Mouse (Mus musculus) liver, adult 2 months (tissue): ENCODE results near the gene Tie1. TPM values are rescaled to one million over a fixed set of nuclear protein-coding genes. Genes with fewer than 3 reads are reported as not detected.
A peak's percentile ranks its signal among the peaks of the same experiment; 100 is the strongest.
"Not testable (repeated sequence)": the region's sequence is repeated elsewhere in the genome, so short reads cannot be mapped to it uniquely, and the experiment has no call there.

Experiments
- DNase-seq: peaks from one replicate; pipeline ENCODE4 v3.0.0-alpha.2; 2011; ENCODE audit warnings: low read depth, low spot score; ENCODE audit errors: extremely low read depth
- H3K27ac ChIP-seq: fragments of 200-500 bp; replicated peaks from 2 replicates; pipeline ENCODE4 v1.5.1; 2012; ENCODE audit warnings: low read depth, mild to moderate bottlenecking, control low read depth, inconsistent platforms, low read length; ENCODE audit not compliant: insufficient read depth
- H3K27me3 ChIP-seq: fragments of 200-500 bp; 2 replicates; pipeline ENCODE4 v1.6.1; 2012; ENCODE audit warnings: mild to moderate bottlenecking, moderate library complexity, low read length, inconsistent platforms; ENCODE audit not compliant: control insufficient read depth, insufficient read depth
- H3K36me3 ChIP-seq: fragments of 200-500 bp; 2 replicates; pipeline ENCODE4 v1.6.1; 2012; ENCODE audit warnings: low read length, inconsistent platforms; ENCODE audit not compliant: control insufficient read depth, insufficient read depth
- H3K4me1 ChIP-seq: fragments of 200-500 bp; 2 replicates; pipeline ENCODE4 v1.6.1; 2011; ENCODE audit warnings: low read length; ENCODE audit not compliant: control insufficient read depth, insufficient read depth
- H3K4me3 ChIP-seq: fragments of 200-500 bp; 2 replicates; pipeline ENCODE4 v1.5.1; 2011; ENCODE audit warnings: low read depth, mild to moderate bottlenecking, control low read depth, low read length, moderate library complexity; ENCODE audit not compliant: insufficient read depth
- H3K79me2 ChIP-seq: fragments of 200-500 bp; 2 replicates; pipeline ENCODE4 v1.6.1; 2012; ENCODE audit warnings: inconsistent platforms, mild to moderate bottlenecking, low read length, moderate library complexity; ENCODE audit not compliant: control insufficient read depth, insufficient read depth
- H3K9ac ChIP-seq: fragments of 200-500 bp; 2 replicates; pipeline ENCODE4 v1.6.1; 2012; ENCODE audit warnings: low read depth, mild to moderate bottlenecking, control low read depth, inconsistent platforms, low read length
- CTCF ChIP-seq: fragments of 200-500 bp; IDR thresholded peaks from 2 replicates; pipeline ENCODE4 v1.5.1; 2011; ENCODE audit warnings: low read depth, low read length, control low read depth
- POLR2A ChIP-seq: fragments of 200-500 bp; IDR thresholded peaks from 2 replicates; pipeline ENCODE4 v1.6.1; 2011; ENCODE audit warnings: low read length, control low read depth; ENCODE audit not compliant: insufficient read depth; ENCODE audit errors: extremely low read depth
- WGBS: fragments of 180-500 bp; shearing (Covaris S2); methylation state at CpG from one replicate; pipeline ENCODE4 v1.1.7; 2018; 5-methylcytosine and 5-hydroxymethylcytosine counted together
- polyA plus RNA-seq: library from polyadenylated mRNA; depleted of rRNA; stranded (reverse); fragments of >200 nt; gene quantifications from 2 replicates; pipeline ENCODE4 v1.2.3, GENCODE M21; 2012
- total RNA-seq: library from RNA; depleted of rRNA; stranded (reverse); fragments of >200 nt; gene quantifications from 2 replicates; pipeline ENCODE4 v1.2.3, GENCODE M21; 2014

The Tie1 gene
- total and polyA plus RNA-seq, 2 experiments: 6.6 to 8.9 TPM

GRCm38 (mm10) chr4:118522248-118522647 is 32.4 kb upstream of the Tie1 start:
- WGBS: 89% methylated on average over 7 of the region's 7 CpGs
- H3K27ac ChIP-seq: no peak overlapping the region
- no peak for DNase-seq
- TF ChIP-seq CTCF (no peak), POLR2A (no peak)
- H3K4me1 ChIP-seq: peaks cover 7% of the 10 kb centered on the region
- H3K79me2 ChIP-seq: no peaks in the 10 kb centered on the region
- H3K4me3 ChIP-seq: no peak overlapping the region
- H3K27me3 ChIP-seq: no peaks in the 10 kb centered on the region
- H3K9ac ChIP-seq: no peak overlapping the region
- H3K36me3 ChIP-seq: no peaks in the 10 kb centered on the region

DNA sequence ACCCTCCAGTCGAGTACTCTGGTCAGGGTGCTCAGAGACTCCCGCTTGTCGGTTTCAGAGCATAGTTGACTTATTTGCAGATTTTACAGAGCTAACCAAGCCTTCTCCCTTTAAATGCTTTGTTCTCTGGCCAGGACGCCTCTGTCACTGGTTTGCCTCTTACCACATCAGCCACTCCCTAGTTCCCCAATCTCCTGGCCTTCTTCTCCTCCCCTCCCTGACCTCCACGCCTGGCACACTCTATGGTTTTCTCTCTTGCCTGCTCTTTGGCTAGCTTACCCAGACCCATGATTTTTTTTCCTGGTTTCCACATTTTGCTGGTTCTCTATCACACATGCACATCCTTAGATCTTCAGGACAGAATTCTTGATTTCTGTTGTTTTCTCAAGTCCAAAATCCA is 28.3 kb upstream of the Tie1 start:
- TF ChIP-seq POLR2A: no peak
- TF ChIP-seq CTCF: no peak
- H3K27me3 ChIP-seq: no peaks in the 10 kb centered on the region
- WGBS: 72% methylated on average over 5 of the region's 5 CpGs
- H3K4me3 ChIP-seq: no peak overlapping the region
- no peak overlapping the region for H3K9ac ChIP-seq
- H3K36me3 ChIP-seq: no peaks in the 10 kb centered on the region
- peak; percentile 75 for DNase-seq
- no peaks in the 10 kb centered on the region for H3K79me2 ChIP-seq
- no peak overlapping the region for H3K27ac ChIP-seq
- no peaks in the 10 kb centered on the region for H3K4me1 ChIP-seq

- Histone ChIP-seq H3K4me3 (no peak overlapping the region), H3K27ac (no peak overlapping the region)
- DNase-seq: no peak
Observed at GRCm38 (mm10) chr4:118517497-118518146, 27.8 kb upstream of the Tie1 start.

DNA sequence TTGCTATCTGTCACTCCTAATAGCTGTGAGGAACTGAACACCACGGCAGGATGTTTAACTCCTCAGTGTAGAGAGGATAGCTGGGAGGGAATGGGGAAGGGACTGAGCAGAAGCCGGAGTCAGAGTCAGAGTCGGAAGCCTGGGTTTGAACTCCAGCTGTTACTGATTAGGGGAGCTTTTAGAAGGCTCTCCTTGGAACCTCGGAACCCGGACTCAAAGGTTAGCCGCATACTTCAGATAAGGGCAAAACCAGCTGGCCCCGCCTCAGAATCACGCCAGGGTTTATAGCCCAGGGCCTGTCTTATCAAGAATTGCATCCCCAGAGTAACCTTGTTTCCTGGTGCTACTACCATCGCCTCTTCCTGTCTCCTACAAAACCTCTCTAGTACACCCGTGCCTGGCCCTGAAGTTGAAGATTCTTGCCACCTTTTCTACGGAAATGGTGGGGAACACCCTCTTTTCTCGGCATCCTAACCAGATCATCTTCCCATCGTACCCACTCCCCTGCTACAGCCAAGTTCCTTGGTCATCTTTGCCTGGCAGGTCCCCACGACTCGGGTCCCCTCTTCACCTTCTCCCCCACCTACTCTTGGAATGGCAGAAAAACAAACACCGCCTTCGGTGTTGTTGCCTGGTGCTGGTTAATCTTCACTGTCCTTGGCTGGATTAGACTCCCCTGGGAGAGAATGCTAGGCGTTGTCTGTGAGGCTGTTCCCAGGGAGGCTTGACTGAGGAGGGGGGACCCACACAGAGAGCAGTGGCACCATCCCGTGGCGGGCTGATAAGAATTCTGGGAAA is 27.0 kb upstream of the Tie1 start:
- no peaks in the 10 kb centered on the region for H3K4me1 ChIP-seq
- TF ChIP-seq CTCF (peak; percentile 19; the same call in 1 of the 2 replicates), POLR2A (no peak)
- no peak overlapping the region for H3K4me3 ChIP-seq
- no peaks in the 10 kb centered on the region for H3K36me3 ChIP-seq
- no peak overlapping the region for H3K9ac ChIP-seq
- no peaks in the 10 kb centered on the region for H3K79me2 ChIP-seq
- 31% methylated on average over 20 of the region's 20 CpGs for WGBS
- no peaks in the 10 kb centered on the region for H3K27me3 ChIP-seq
- peak; percentile 73 for DNase-seq
- no peak overlapping the region for H3K27ac ChIP-seq

More at GRCm38 (mm10) chr4:118517497-118518146, 27.8 kb upstream of the Tie1 start:
- H3K27me3 ChIP-seq: no peaks in the 10 kb centered on the region
- TF ChIP-seq POLR2A: no peak
- no peak for TF ChIP-seq CTCF
- 52% methylated on average over 16 of the region's 16 CpGs for WGBS
- no peaks in the 10 kb centered on the region for H3K4me1 ChIP-seq
- H3K9ac ChIP-seq: no peak overlapping the region
- H3K36me3 ChIP-seq: no peaks in the 10 kb centered on the region
- no peaks in the 10 kb centered on the region for H3K79me2 ChIP-seq

DNA sequence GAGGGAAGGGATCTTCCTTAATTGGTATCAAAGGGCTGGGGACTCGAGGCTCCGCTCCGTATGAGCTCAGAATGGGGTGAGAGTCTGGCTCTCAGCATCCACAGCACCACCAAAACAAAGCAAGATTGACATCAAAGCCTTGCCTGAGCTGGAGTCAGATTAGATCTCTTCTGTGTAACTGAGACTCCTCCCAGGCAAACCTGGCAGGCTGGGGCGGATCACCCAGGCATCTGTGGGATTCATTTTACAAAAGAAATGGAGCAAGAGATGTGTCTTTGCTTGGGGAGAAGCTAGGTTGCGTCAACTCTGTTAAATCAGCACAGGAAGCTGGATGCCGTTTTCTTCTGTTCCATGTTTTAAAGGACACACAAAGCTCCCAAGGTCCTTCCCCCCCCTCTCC is 19.2 kb upstream of the Tie1 start:
- H3K36me3 ChIP-seq: no peaks in the 10 kb centered on the region
- WGBS: 73% methylated on average over 6 of the region's 6 CpGs
- no peak overlapping the region for H3K27ac ChIP-seq
- no peaks in the 10 kb centered on the region for H3K4me1 ChIP-seq
- TF ChIP-seq POLR2A (no peak), CTCF (no peak)
- no peak overlapping the region for H3K9ac ChIP-seq
- no peak overlapping the region for H3K4me3 ChIP-seq
- DNase-seq: no peak
- no peaks in the 10 kb centered on the region for H3K27me3 ChIP-seq
- no peaks in the 10 kb centered on the region for H3K79me2 ChIP-seq

GRCm38 (mm10) chr4:118507171-118507570 is 17.3 kb upstream of the Tie1 start:
- WGBS: 95% methylated on average over 1 of the region's 1 CpGs
- DNase-seq, H3K36me3 ChIP-seq, H3K27me3 ChIP-seq, H3K27ac ChIP-seq, H3K4me3 ChIP-seq, H3K4me1 ChIP-seq, H3K79me2 ChIP-seq, H3K9ac ChIP-seq: not testable (repeated sequence)
